Mouse (Mus musculus) liver, postnatal 0 days (tissue): ENCODE measurements around the gene Esr1. TPM values are rescaled to one million over a fixed set of nuclear protein-coding genes. Genes with fewer than 3 reads are reported as not detected.

ENCODE experiments used
- ATAC-seq: fragments of 200-750 bp; cut with Nextera tagmentation; 2 replicates; pipeline ENCODE4 v1.8.0; 2017; ENCODE audit warnings: mild to moderate bottlenecking, moderate library complexity
- DNase-seq: peaks from one replicate; pipeline ENCODE4 v3.0.0-alpha.2; 2016
- H3K27ac ChIP-seq: fragments of 300-500 bp; sonication (generic); 2 replicates; pipeline ENCODE4 v1.5.1; 2014; ENCODE audit warnings: antibody characterized with exemption, moderate library complexity, mild to moderate bottlenecking, low read depth
- H3K27me3 ChIP-seq: fragments of 300-500 bp; sonication (generic); 2 replicates; pipeline ENCODE4 v1.6.1; 2014; ENCODE audit warnings: low read length, control low read depth, mixed read lengths; ENCODE audit not compliant: insufficient read depth
- H3K36me3 ChIP-seq: fragments of 300-500 bp; sonication (generic); replicated peaks from 2 replicates; pipeline ENCODE4 v1.6.1; 2014; ENCODE audit warnings: mild to moderate bottlenecking, control low read depth, low read length, moderate library complexity, mixed read lengths; ENCODE audit not compliant: insufficient read depth
- H3K4me1 ChIP-seq: fragments of 300-500 bp; sonication (generic); 2 replicates; pipeline ENCODE4 v1.6.1; 2014; ENCODE audit warnings: antibody characterized with exemption, mild to moderate bottlenecking, control low read depth; ENCODE audit not compliant: insufficient read depth
- H3K4me2 ChIP-seq: fragments of 300-500 bp; sonication (generic); 2 replicates; pipeline ENCODE4 v1.6.1; 2014; ENCODE audit warnings: low read depth, mild to moderate bottlenecking, low read length, moderate library complexity, mixed read lengths
- H3K4me3 ChIP-seq: fragments of 300-500 bp; sonication (generic); 2 replicates; pipeline ENCODE4 v1.5.1; 2014; ENCODE audit warnings: low read depth, low read length
- H3K9ac ChIP-seq: fragments of 300-500 bp; sonication (generic); replicated peaks from 2 replicates; pipeline ENCODE4 v1.6.1; 2014; ENCODE audit warnings: mild to moderate bottlenecking, moderate library complexity
- H3K9me3 ChIP-seq: fragments of 300-500 bp; sonication (generic); 2 replicates; pipeline ENCODE4 v1.6.1; 2016; ENCODE audit warnings: mild to moderate bottlenecking, control low read depth, low read length, mixed read lengths
- CTCF ChIP-seq: sonication (generic); IDR thresholded peaks from 2 replicates; pipeline ENCODE4 v1.5.1; 2016; ENCODE audit warnings: antibody characterized with exemption, low read depth
- EP300 ChIP-seq: IDR thresholded peaks from 2 replicates; pipeline ENCODE4 v1.6.1; 2016; ENCODE audit warnings: antibody characterized with exemption, low read depth, mild to moderate bottlenecking
- WGBS: fragments of 180-500 bp; shearing (Covaris S2); extraction: QIAGEN DNeasy Blood & Tissue Kit; methylation state at CpG from one replicate; pipeline ENCODE4 v1.1.7; 2014; ENCODE audit not compliant: insufficient replicate concordance; 5-methylcytosine and 5-hydroxymethylcytosine counted together
- polyA plus RNA-seq: library from polyadenylated mRNA; unstranded; fragments of >200 nt; fragmentation: Nextera tagmentation; extraction: Ambion mirVana; gene quantifications from 2 replicates; pipeline ENCODE4 v1.2.1, GENCODE M21; 2015

The Esr1 gene
- polyA plus RNA-seq, 1 experiment from 2014 or later = 1.0 TPM

GRCm38 (mm10) chr10:4752977-4753376 is 141.6 kb downstream of the Esr1 start:
- DNase-seq (no peak), ATAC-seq (no peak)
- TF ChIP-seq CTCF (no peak), EP300 (no peak)
- Histone ChIP-seq H3K27me3 (no peaks in the 10 kb centered on the region), H3K9ac (no peak overlapping the region), H3K4me3 (no peak overlapping the region), H3K9me3 (no peaks in the 10 kb centered on the region), H3K27ac (no peak overlapping the region), H3K4me2 (no peak overlapping the region), H3K36me3 (no peaks in the 10 kb centered on the region), H3K4me1 (no peaks in the 10 kb centered on the region)
- WGBS = 74% methylated on average over 4 of the region's 4 CpGs

- Histone ChIP-seq H3K27ac (no peak overlapping the region), H3K4me1 (no peaks in the 10 kb centered on the region), H3K9ac (no peak overlapping the region), H3K36me3 (no peaks in the 10 kb centered on the region), H3K4me2 (no peak overlapping the region), H3K27me3 (no peaks in the 10 kb centered on the region), H3K4me3 (no peak overlapping the region), H3K9me3 (no peaks in the 10 kb centered on the region)
- no peak for TF ChIP-seq EP300
- TF ChIP-seq CTCF = no peak
- no peak for ATAC-seq
- DNase-seq = no peak
- WGBS = 70% methylated on average over 3 of the region's 3 CpGs
Observed at GRCm38 (mm10) chr10:4775541-4775940, 164.1 kb downstream of the Esr1 start.

- Histone ChIP-seq H3K4me2 (no peak overlapping the region), H3K36me3 (no peaks in the 10 kb centered on the region), H3K4me1 (no peaks in the 10 kb centered on the region), H3K9me3 (no peaks in the 10 kb centered on the region), H3K27ac (no peak overlapping the region), H3K4me3 (no peak overlapping the region), H3K27me3 (no peaks in the 10 kb centered on the region), H3K9ac (no peak overlapping the region)
- WGBS = 61% methylated on average over 6 of the region's 6 CpGs
- TF ChIP-seq CTCF = no peak
- no peak for TF ChIP-seq EP300
- ATAC-seq (no peak), DNase-seq (no peak)
Observed at GRCm38 (mm10) chr10:4776007-4776713, 164.8 kb downstream of the Esr1 start.

- Histone ChIP-seq H3K9ac (no peak overlapping the region), H3K36me3 (no peaks in the 10 kb centered on the region), H3K4me1 (no peaks in the 10 kb centered on the region), H3K4me2 (no peak overlapping the region), H3K9me3 (no peaks in the 10 kb centered on the region), H3K4me3 (no peak overlapping the region), H3K27me3 (no peaks in the 10 kb centered on the region), H3K27ac (no peak overlapping the region)
- 66% methylated on average over 4 of the region's 4 CpGs for WGBS
- DNase-seq (no peak), ATAC-seq (no peak)
- no peak for TF ChIP-seq CTCF
- no peak for TF ChIP-seq EP300
Observed at GRCm38 (mm10) chr10:4776714-4777090, 165.3 kb downstream of the Esr1 start.

GRCm38 (mm10) chr10:4777996-4778395 is 166.6 kb downstream of the Esr1 start:
- H3K27ac ChIP-seq = no peak overlapping the region
- TF ChIP-seq EP300 (no peak), CTCF (no peak)
- H3K4me2 ChIP-seq = no peak overlapping the region
- H3K27me3 ChIP-seq = no peaks in the 10 kb centered on the region
- no peaks in the 10 kb centered on the region for H3K36me3 ChIP-seq
- ATAC-seq (no peak), DNase-seq (no peak)
- H3K4me3 ChIP-seq = no peak overlapping the region
- no peaks in the 10 kb centered on the region for H3K4me1 ChIP-seq
- no peaks in the 10 kb centered on the region for H3K9me3 ChIP-seq
- H3K9ac ChIP-seq = no peak overlapping the region
- WGBS = 26% methylated on average over 3 of the region's 3 CpGs

GRCm38 (mm10) chr10:4780926-4781325 is 169.5 kb downstream of the Esr1 start:
- no peak overlapping the region for H3K4me3 ChIP-seq
- TF ChIP-seq EP300 (no peak), CTCF (no peak)
- 50% methylated on average over 6 of the region's 6 CpGs for WGBS
- H3K4me1 ChIP-seq = no peaks in the 10 kb centered on the region
- ATAC-seq (no peak), DNase-seq (no peak)
- no peak overlapping the region for H3K27ac ChIP-seq
- no peaks in the 10 kb centered on the region for H3K27me3 ChIP-seq
- no peaks in the 10 kb centered on the region for H3K9me3 ChIP-seq
- no peak overlapping the region for H3K9ac ChIP-seq
- no peaks in the 10 kb centered on the region for H3K36me3 ChIP-seq
- no peak overlapping the region for H3K4me2 ChIP-seq
